Mouse (Mus musculus) MEL (cell line): ENCODE data around the gene Lrrk1. TPM values are rescaled to one million over a fixed set of nuclear protein-coding genes. Genes with fewer than 3 reads are reported as not detected.

Experiments used
- DNase-seq: peaks from one replicate; pipeline ENCODE4 v3.0.0; 2011; ENCODE audit warnings: low read depth, low spot score
- H3K27ac ChIP-seq: 2 replicates; pipeline ENCODE4 v1.5.1; 2012; ENCODE audit warnings: low read depth, mild to moderate bottlenecking, control low read depth, low read length, moderate library complexity; ENCODE audit not compliant: control insufficient read depth
- H3K27me3 ChIP-seq, 2 experiments: fragments of 150-350 bp in 1 of 2; sonication (generic) in 1 of 2; 2 replicates each; pipeline ENCODE4 v1.6.1; 2012; ENCODE audit warnings: low read length in 2 of 2, mild to moderate bottlenecking in 2 of 2, improper control_type of control experiment in 1 of 2, moderate library complexity in 1 of 2; ENCODE audit not compliant: insufficient read depth in 2 of 2, control insufficient read depth in 1 of 2
- H3K36me3 ChIP-seq, 2 experiments: 2 replicates each; pipeline ENCODE4 v1.6.1; 2012 to 2014; ENCODE audit warnings: low read length in 2 of 2, improper control_type of control experiment in 1 of 2, inconsistent platforms in 1 of 2, mild to moderate bottlenecking in 1 of 2; ENCODE audit not compliant: insufficient read depth in 2 of 2, control insufficient read depth in 1 of 2
- H3K4me1 ChIP-seq, 2 experiments: fragments of 150-350 bp in 1 of 2; sonication (generic) in 1 of 2; 2 replicates each; pipeline ENCODE4 v1.6.1; 2012; ENCODE audit warnings: low read length in 2 of 2, improper control_type of control experiment in 1 of 2, mild to moderate bottlenecking in 1 of 2; ENCODE audit not compliant: insufficient read depth in 2 of 2, control insufficient read depth in 1 of 2
- H3K4me3 ChIP-seq, 2 experiments: fragments of 150-350 bp in 1 of 2; sonication (generic) in 1 of 2; 2 replicates each; pipeline ENCODE4 v1.5.1; 2012; ENCODE audit warnings: low read depth in 2 of 2, low read length in 2 of 2, mild to moderate bottlenecking in 2 of 2, moderate library complexity in 2 of 2, control low read depth in 1 of 2, improper control_type of control experiment in 1 of 2; ENCODE audit not compliant: control insufficient read depth in 1 of 2, insufficient read depth in 1 of 2
- H3K79me2 ChIP-seq: 2 replicates; pipeline ENCODE4 v1.6.1; 2012; ENCODE audit warnings: mild to moderate bottlenecking, low read length, moderate library complexity; ENCODE audit not compliant: control insufficient read depth, poor library complexity, insufficient read depth
- H3K9ac ChIP-seq: 2 replicates; pipeline ENCODE4 v1.6.1; 2012; ENCODE audit warnings: low read depth, mild to moderate bottlenecking, control low read depth, low read length, moderate library complexity; ENCODE audit not compliant: control insufficient read depth, poor library complexity, severe bottlenecking
- H3K9me3 ChIP-seq: fragments of 150-350 bp; sonication (generic); replicated peaks from 2 replicates; pipeline ENCODE4 v1.6.1; 2012; ENCODE audit warnings: mild to moderate bottlenecking, low read length, improper control_type of control experiment, moderate library complexity; ENCODE audit not compliant: insufficient read depth
- CHD1 ChIP-seq: IDR thresholded peaks from 2 replicates; pipeline ENCODE4 v1.6.1; 2012; ENCODE audit warnings: low read depth, mild to moderate bottlenecking, inconsistent platforms, low read length, improper control_type of control experiment
- CHD2 ChIP-seq: IDR thresholded peaks from 2 replicates; pipeline ENCODE4 v1.6.1; 2011; ENCODE audit warnings: low read length, improper control_type of control experiment
- E2F4 ChIP-seq: IDR thresholded peaks from 2 replicates; pipeline ENCODE4 v1.6.1; 2011; ENCODE audit warnings: low read depth, low read length, improper control_type of control experiment, borderline replicate concordance
- GABPA ChIP-seq: IDR thresholded peaks from 2 replicates; pipeline ENCODE4 v1.6.1; 2012; ENCODE audit warnings: low read depth, mild to moderate bottlenecking, inconsistent platforms, low read length, improper control_type of control experiment, moderate library complexity
- GATA1 ChIP-seq: IDR thresholded peaks from 2 replicates; pipeline ENCODE4 v1.6.1; 2011; ENCODE audit warnings: low read depth, low read length, improper control_type of control experiment
- HCFC1 ChIP-seq: IDR thresholded peaks from 2 replicates; pipeline ENCODE4 v1.6.1; 2012; ENCODE audit warnings: low read depth, mild to moderate bottlenecking, inconsistent platforms, low read length, improper control_type of control experiment, moderate library complexity
- MAFK ChIP-seq: IDR thresholded peaks from 2 replicates; pipeline ENCODE4 v1.6.1; 2011; ENCODE audit warnings: low read depth, mild to moderate bottlenecking, low read length, improper control_type of control experiment, borderline replicate concordance
- MAX ChIP-seq: IDR thresholded peaks from 2 replicates; pipeline ENCODE4 v1.6.1; 2011; ENCODE audit warnings: low read length, improper control_type of control experiment
- MAZ ChIP-seq: IDR thresholded peaks from 2 replicates; pipeline ENCODE4 v1.6.1; 2012; ENCODE audit warnings: low read depth, mild to moderate bottlenecking, inconsistent platforms, low read length, improper control_type of control experiment
- MXI1 ChIP-seq: IDR thresholded peaks from 2 replicates; pipeline ENCODE4 v1.6.1; 2011; ENCODE audit warnings: mild to moderate bottlenecking, low read depth, low read length, improper control_type of control experiment
- MYB ChIP-seq: IDR thresholded peaks from 2 replicates; pipeline ENCODE4 v1.6.1; 2011; ENCODE audit warnings: mild to moderate bottlenecking, low read depth, low read length, improper control_type of control experiment
- NELFE ChIP-seq: IDR thresholded peaks from 2 replicates; pipeline ENCODE4 v1.6.1; 2011; ENCODE audit warnings: low read depth, low read length, improper control_type of control experiment
- NRF1 ChIP-seq: IDR thresholded peaks from 2 replicates; pipeline ENCODE4 v1.6.1; 2014; ENCODE audit warnings: low read depth, mild to moderate bottlenecking, inconsistent platforms, low read length, improper control_type of control experiment, moderate library complexity; ENCODE audit not compliant: poor library complexity, insufficient read depth, severe bottlenecking
- POLR2A ChIP-seq, 2 experiments: IDR thresholded peaks; 2 replicates each; pipeline ENCODE4 v1.6.1; 2011 to 2012; ENCODE audit warnings: low read length in 2 of 2, mild to moderate bottlenecking in 2 of 2, control low read depth in 1 of 2, improper control_type of control experiment in 1 of 2, low read depth in 1 of 2, moderate library complexity in 1 of 2; ENCODE audit not compliant: control insufficient read depth in 1 of 2, insufficient read depth in 1 of 2, poor library complexity in 1 of 2
- POLR2AphosphoS2 ChIP-seq: IDR thresholded peaks from 2 replicates; pipeline ENCODE4 v1.6.1; 2011; ENCODE audit warnings: low read length, improper control_type of control experiment
- POLR2AphosphoS5 ChIP-seq: IDR thresholded peaks from 2 replicates; pipeline ENCODE4 v1.6.1; 2012; ENCODE audit warnings: low read depth, borderline replicate concordance, mild to moderate bottlenecking, inconsistent platforms, low read length, moderate library complexity, mixed read lengths
- RAD21 ChIP-seq: IDR thresholded peaks from 2 replicates; pipeline ENCODE4 v1.6.1; 2011; ENCODE audit warnings: mild to moderate bottlenecking, low read depth, low read length, improper control_type of control experiment
- SIN3A ChIP-seq: IDR thresholded peaks from 2 replicates; pipeline ENCODE4 v1.6.1; 2012; ENCODE audit warnings: low read length, improper control_type of control experiment, inconsistent platforms
- SMC3 ChIP-seq: IDR thresholded peaks from 2 replicates; pipeline ENCODE4 v1.6.1; 2011; ENCODE audit warnings: low read depth, low read length, improper control_type of control experiment
- TCF12 ChIP-seq: IDR thresholded peaks from 2 replicates; pipeline ENCODE4 v1.6.1; 2014; ENCODE audit warnings: low read depth, mild to moderate bottlenecking, inconsistent platforms, low read length, improper control_type of control experiment, moderate library complexity
- UBTF ChIP-seq: IDR thresholded peaks from 2 replicates; pipeline ENCODE4 v1.6.1; 2012; ENCODE audit warnings: low read depth, mild to moderate bottlenecking, inconsistent platforms, low read length, improper control_type of control experiment, moderate library complexity, borderline replicate concordance; ENCODE audit not compliant: insufficient read depth
- USF1 ChIP-seq: IDR thresholded peaks from 2 replicates; pipeline ENCODE4 v1.6.1; 2014; ENCODE audit warnings: low read depth, mild to moderate bottlenecking, inconsistent platforms, low read length, improper control_type of control experiment, moderate library complexity
- USF2 ChIP-seq, 2 experiments: IDR thresholded peaks; 2 replicates each; pipeline ENCODE4 v1.6.1; 2011 to 2012; ENCODE audit warnings: improper control_type of control experiment in 2 of 2, low read length in 2 of 2, borderline replicate concordance in 1 of 2, inconsistent platforms in 1 of 2, low read depth in 1 of 2, mild to moderate bottlenecking in 1 of 2; ENCODE audit not compliant: insufficient read depth in 1 of 2
- ZC3H11A ChIP-seq: IDR thresholded peaks from 2 replicates; pipeline ENCODE4 v1.6.1; 2012; ENCODE audit warnings: low read depth, mild to moderate bottlenecking, inconsistent platforms, low read length, improper control_type of control experiment
- ZKSCAN1 ChIP-seq: IDR thresholded peaks from 2 replicates; pipeline ENCODE4 v1.6.1; 2012; ENCODE audit warnings: low read depth, mild to moderate bottlenecking, inconsistent platforms, low read length, improper control_type of control experiment, moderate library complexity
- ZMIZ1 ChIP-seq: IDR thresholded peaks from 2 replicates; pipeline ENCODE4 v1.6.1; 2012; ENCODE audit warnings: low read depth, mild to moderate bottlenecking, inconsistent platforms, low read length, improper control_type of control experiment, moderate library complexity
- ZNF384 ChIP-seq: IDR thresholded peaks from 2 replicates; pipeline ENCODE4 v1.6.1; 2012; ENCODE audit warnings: low read depth, mild to moderate bottlenecking, inconsistent platforms, low read length, improper control_type of control experiment
- polyA plus RNA-seq, 2 experiments: library from polyadenylated mRNA; stranded (reverse) in 1 of 2; unstranded in 1 of 2; fragments of >175 nt in 1 of 2; fragments of >200 nt in 1 of 2; gene quantifications; 2 replicates each; pipeline versions ENCODE4 v1.2.1 to v1.2.4; 2012; ENCODE audit warnings: low replicate concordance in 2 of 2, low read depth in 1 of 2; ENCODE audit not compliant: insufficient read length in 2 of 2, insufficient read depth in 1 of 2, missing spikeins in 1 of 2
- total RNA-seq: library from RNA; depleted of rRNA; stranded (reverse); fragments of 300-350 nt; gene quantifications from 2 replicates; pipeline ENCODE4 v1.2.3, GENCODE M21; 2012

Lrrk1 gene
- total and polyA plus RNA-seq, 3 experiments, result 9.1 to 19.1 TPM; not detected in 1

DNA sequence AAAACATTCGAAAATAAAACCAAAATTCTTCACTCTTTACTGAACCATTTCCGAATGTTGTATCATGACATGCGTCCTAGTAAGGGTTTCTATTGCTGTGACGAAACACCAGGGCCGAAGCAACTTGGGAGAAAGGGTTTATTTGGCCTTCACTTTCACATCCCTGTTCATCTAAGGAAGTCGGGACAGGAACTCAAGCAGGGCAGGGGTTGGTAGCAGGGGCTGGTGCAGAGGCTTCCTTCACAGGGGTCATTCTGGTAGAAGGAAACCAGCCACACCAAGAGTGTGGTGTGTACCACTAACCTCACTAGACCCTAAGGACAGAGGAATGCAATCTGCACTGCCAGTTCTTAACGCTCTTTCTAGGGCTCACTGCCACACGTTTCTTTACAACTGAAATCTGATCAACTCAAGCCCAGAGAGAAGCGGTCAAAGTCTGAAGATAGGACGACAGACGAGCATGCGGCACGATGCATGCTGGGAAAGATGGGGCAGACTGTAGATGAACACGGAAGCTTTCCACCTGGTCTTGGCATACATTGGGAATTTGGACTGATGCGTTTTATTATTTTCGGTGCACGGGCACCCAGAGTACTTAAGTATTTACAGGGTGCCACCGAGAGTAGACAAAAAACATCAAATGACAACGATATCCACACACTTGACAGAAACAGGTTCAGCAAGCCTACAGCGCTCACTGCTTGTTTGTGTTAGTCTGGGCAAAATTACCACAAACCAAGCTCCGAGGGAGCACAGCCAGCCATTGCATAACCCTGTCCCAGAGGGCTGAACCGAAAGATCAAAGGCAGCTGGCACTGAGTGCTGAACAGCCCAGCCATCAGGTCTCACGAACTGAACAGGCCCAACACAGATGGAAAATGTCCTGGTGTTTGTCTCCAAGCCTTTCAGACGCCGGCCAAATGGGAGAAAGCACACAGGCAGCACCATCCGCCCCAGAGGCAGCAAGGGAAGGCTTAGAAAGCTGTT lies 77.2 kb downstream of the Lrrk1 start:
- Histone ChIP-seq H3K27me3 (no peaks in the 10 kb centered on the region), H3K27ac (no peak overlapping the region), H3K4me3 (no peak overlapping the region), H3K36me3 (peaks cover 0 to 11% of the 10 kb centered on the region in 2 experiments; a peak in 3 of 4 replicates), H3K79me2 (no peaks in the 10 kb centered on the region), H3K9me3 (no peaks in the 10 kb centered on the region), H3K9ac (no peak overlapping the region), H3K4me1 (peaks cover 3 to 17% of the 10 kb centered on the region in 2 experiments)
- TF ChIP-seq MAFK, result no peak
- no peak for TF ChIP-seq NELFE
- no peak for TF ChIP-seq SMC3
- no peak for TF ChIP-seq SIN3A
- no peak for TF ChIP-seq CHD1
- TF ChIP-seq GATA1, result no peak
- no peak for TF ChIP-seq CHD2
- no peak for TF ChIP-seq MAX
- no peak for TF ChIP-seq ZKSCAN1
- TF ChIP-seq USF1, result no peak
- TF ChIP-seq GABPA, result no peak
- no peak for TF ChIP-seq ZC3H11A
- no peak for TF ChIP-seq UBTF
- no peak for TF ChIP-seq POLR2AphosphoS2
- no peak for TF ChIP-seq HCFC1
- no peak for TF ChIP-seq E2F4
- no peak for TF ChIP-seq MYB
- no peak for DNase-seq

DNA sequence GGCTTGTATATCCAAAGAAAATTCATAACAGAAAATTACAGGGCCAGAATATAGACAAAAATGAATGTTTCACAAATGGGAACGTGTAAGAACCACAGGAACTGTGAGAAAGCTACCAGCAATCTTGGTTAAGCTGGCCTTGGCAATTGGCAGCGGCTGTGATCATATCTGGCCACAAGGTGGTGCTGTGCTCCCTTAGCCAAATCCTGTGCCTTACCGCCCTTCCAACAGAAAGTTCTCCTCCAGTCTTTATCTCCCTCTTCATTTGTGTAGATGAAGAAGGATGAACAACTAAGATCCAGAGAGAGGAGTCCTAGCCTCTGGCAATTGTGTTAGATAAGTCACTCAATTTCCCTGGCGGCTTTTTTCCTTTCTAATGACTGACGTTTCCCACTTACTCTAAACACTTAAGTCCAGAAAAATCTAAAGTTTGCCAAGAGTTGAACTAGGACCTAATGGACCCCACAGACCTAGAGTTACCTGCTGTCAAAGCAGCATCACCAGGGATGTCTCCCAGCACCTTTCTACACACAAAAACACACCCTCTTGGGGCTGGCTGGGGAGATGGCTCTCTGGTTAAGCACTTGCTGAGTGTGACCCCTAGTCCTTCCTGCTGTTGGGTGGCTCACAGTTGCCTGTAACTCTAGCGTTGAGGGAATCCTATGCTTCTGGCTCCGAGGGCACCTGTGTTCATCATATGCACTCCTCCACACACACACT lies 78.0 kb downstream of the Lrrk1 start:
- Histone ChIP-seq H3K27me3 (no peaks in the 10 kb centered on the region), H3K9ac (no peak overlapping the region), H3K4me1 (peaks cover 3 to 17% of the 10 kb centered on the region in 2 experiments), H3K9me3 (no peaks in the 10 kb centered on the region), H3K79me2 (no peaks in the 10 kb centered on the region), H3K4me3 (no peak overlapping the region), H3K36me3 (peaks cover 0 to 11% of the 10 kb centered on the region in 2 experiments; a peak in 3 of 4 replicates), H3K27ac (peak overlapping the region; percentile 81)
- DNase-seq, result peak; percentile 79
- no peak for TF ChIP-seq E2F4
- no peak for TF ChIP-seq MYB
- no peak for TF ChIP-seq USF2 (IDR thresholded peaks at IDR 0.05; ENCODE audit: borderline replicate concordance in 1 of 2, insufficient read depth in 1 of 2, low read depth in 1 of 2, low read length in 2 of 2)
- no peak for TF ChIP-seq MAX
- 0 out of 2 replicates have a peak, but pooled peaks have one; percentile 8 for TF ChIP-seq SIN3A
- TF ChIP-seq NRF1, result no peak
- no peak for TF ChIP-seq TCF12
- TF ChIP-seq ZMIZ1, result no peak
- peak; percentile 56 for TF ChIP-seq ZC3H11A
- TF ChIP-seq RAD21, result peak; percentile 67
- TF ChIP-seq MXI1, result no peak
- no peak for TF ChIP-seq MAZ
- no peak for TF ChIP-seq POLR2AphosphoS2
- TF ChIP-seq GATA1, result peak; percentile 14; the same call in 1 of the 2 replicates
- no peak for TF ChIP-seq CHD2
- no peak for TF ChIP-seq POLR2A (IDR thresholded peaks at IDR 0.05; ENCODE audit: control insufficient read depth in 1 of 2, insufficient read depth in 1 of 2, low read depth in 1 of 2, low read length in 2 of 2, poor library complexity in 1 of 2)
- TF ChIP-seq ZNF384, result no peak
- TF ChIP-seq UBTF, result no peak
- TF ChIP-seq POLR2AphosphoS5, result no peak
